Mouse (Mus musculus): Measurements from ENCODE around the gene Ftcd.

GRCm38 (mm10) chr10:76542636-76543375 lies 32.6 kb upstream of the Ftcd start:
- TF ChIP-seq POLR2A (IDR thresholded peaks at IDR 0.05; ENCODE audit: borderline replicate concordance, extremely low read depth, low read depth, low read length): no peak
- TF ChIP-seq CTCF (IDR thresholded peaks at IDR 0.05; ENCODE audit: insufficient read depth, low read length): no peak

Data from lung, adult 2 months (tissue).